ENCODE assay signal across 8 mouse cellular contexts in genomic region chr8:69395050-69395789, GRCm38 (mm10). TPM values are rescaled to one million over a fixed set of nuclear protein-coding genes. Genes with fewer than 3 reads are reported as not detected.
DNase-seq lines count a peak whose midpoint lies in the region; ATAC-seq and TF ChIP-seq lines count a peak whose summit lies in the region.

No protein-coding gene starts in this region.

- H3K9ac ChIP-seq in forebrain, embryonic 16.5 days (replicated peaks; ENCODE audit: low read depth, low read length) = peak overlapping the region; percentile 69
- H3K9ac ChIP-seq in liver, postnatal 0 days (replicated peaks) = peak overlapping the region; percentile 86
- H3K9ac ChIP-seq in neural tube, embryonic 13.5 days = peak overlapping the region; percentile 93

- TF ChIP-seq EP300 in liver, postnatal 0 days (IDR thresholded peaks at IDR 0.05; ENCODE audit: low read depth) = no peak

- intact Hi-C loops in heart, postnatal 25 days (cut with DNase I) = no loop called here

- 0 out of 2 replicates have a peak, but pooled peaks cover 4% of the 10 kb centered on the region for H3K36me3 ChIP-seq in forebrain, embryonic 16.5 days (ENCODE audit: control insufficient read depth, insufficient read depth)
- H3K36me3 ChIP-seq in liver, postnatal 0 days (replicated peaks; ENCODE audit: insufficient read depth, low read length) = no peaks in the 10 kb centered on the region
- H3K36me3 ChIP-seq in neural tube, embryonic 13.5 days = peaks cover 21% of the 10 kb centered on the region

- ATAC-seq in forebrain, embryonic 16.5 days = peak; percentile 100
- ATAC-seq in liver, postnatal 0 days = peak; percentile 87
- ATAC-seq in neural tube, embryonic 13.5 days (ENCODE audit: low read depth) = peak; percentile 98

- WGBS in forebrain, embryonic 16.5 days = under 1% methylated on average over 26 of the region's 26 CpGs
- WGBS in liver, postnatal 0 days (ENCODE audit: insufficient replicate concordance) = 1% methylated on average over 26 of the region's 26 CpGs
- WGBS in neural tube, embryonic 13.5 days = under 1% methylated on average over 26 of the region's 26 CpGs

- peak overlapping the region; percentile 88 for H3K27ac ChIP-seq in forebrain, embryonic 16.5 days (ENCODE audit: low read length)
- H3K27ac ChIP-seq in liver, postnatal 0 days (ENCODE audit: low read depth) = peak overlapping the region; percentile 87
- H3K27ac ChIP-seq in neural tube, embryonic 13.5 days (replicated peaks) = peak overlapping the region; percentile 98

- H3K27me3 ChIP-seq in forebrain, embryonic 16.5 days (replicated peaks; ENCODE audit: control insufficient read depth, insufficient read depth, low read length) = no peaks in the 10 kb centered on the region
- H3K27me3 ChIP-seq in liver, postnatal 0 days (ENCODE audit: insufficient read depth, low read length) = no peaks in the 10 kb centered on the region
- no peaks in the 10 kb centered on the region for H3K27me3 ChIP-seq in neural tube, embryonic 13.5 days

- H3K9me3 ChIP-seq in forebrain, embryonic 16.5 days (ENCODE audit: control insufficient read depth, low read length) = peaks cover 8% of the 10 kb centered on the region; the same call in 1 of the 2 replicates
- 0 out of 2 replicates have a peak, but pooled peaks cover 2% of the 10 kb centered on the region for H3K9me3 ChIP-seq in liver, postnatal 0 days (ENCODE audit: low read length)
- peaks cover 25% of the 10 kb centered on the region for H3K9me3 ChIP-seq in neural tube, embryonic 13.5 days

- no peak for TF ChIP-seq CTCF in liver, postnatal 0 days (IDR thresholded peaks at IDR 0.05; ENCODE audit: low read depth)

- peaks cover 10% of the 10 kb centered on the region for H3K4me1 ChIP-seq in forebrain, embryonic 16.5 days (replicated peaks; ENCODE audit: control insufficient read depth, insufficient read depth, low read length)
- H3K4me1 ChIP-seq in liver, postnatal 0 days (ENCODE audit: insufficient read depth) = peaks cover 9% of the 10 kb centered on the region
- peaks cover 22% of the 10 kb centered on the region for H3K4me1 ChIP-seq in neural tube, embryonic 13.5 days (replicated peaks)

- H3K4me3 ChIP-seq in forebrain, embryonic 16.5 days (replicated peaks; ENCODE audit: low read length) = peak overlapping the region; percentile 55
- peak overlapping the region; percentile 81 for H3K4me3 ChIP-seq in liver, postnatal 0 days (ENCODE audit: low read depth, low read length)
- peak overlapping the region; percentile 73 for H3K4me3 ChIP-seq in neural tube, embryonic 13.5 days

- peak; percentile 97 for DNase-seq in ES-CJ7 (ENCODE audit: low read depth, low spot score)
- peak; percentile 92 for DNase-seq in cerebellum, adult 11 months
- peak; percentile 81 for DNase-seq in heart, postnatal 25 days (ENCODE audit: low spot score)
- DNase-seq in layer of hippocampus, adult 11-12 months (ENCODE audit: low spot score) = peak; percentile 96
- peak; percentile 81 for DNase-seq in liver, postnatal 0 days
- DNase-seq in telencephalon, adult 2 months (ENCODE audit: low read depth, low spot score) = peak; percentile 95

- H3K4me2 ChIP-seq in forebrain, embryonic 16.5 days (ENCODE audit: low read length) = peak overlapping the region; percentile 76
- H3K4me2 ChIP-seq in liver, postnatal 0 days (ENCODE audit: low read depth, low read length) = peak overlapping the region; percentile 73
- peak overlapping the region; percentile 66 for H3K4me2 ChIP-seq in neural tube, embryonic 13.5 days

RNA-seq across cellular contexts. Expression of gene Gm9495, which starts 58.1 kb away (rescaled TPM):
- not detected in 2 replicates for polyA plus RNA-seq in forebrain, embryonic 16.5 days (2015; fragmentation: Nextera tagmentation; extraction: Ambion mirVana)
- total RNA-seq in heart, postnatal 25 days (2021) = not detected
- not detected in 2 replicates for polyA plus RNA-seq in liver, postnatal 0 days (2015; fragmentation: Nextera tagmentation; extraction: Ambion mirVana)
- polyA plus RNA-seq in neural tube, embryonic 13.5 days (2015; fragmentation: Nextera tagmentation; extraction: Ambion mirVana) = not detected in 2 replicates

Comparison
In these comparisons a context has a peak if more than half of its experiments do, and no peak if none do; other contexts are left out.
1. Peak in every context shown above with its lines: DNase-seq, ATAC-seq, H3K4me3 ChIP-seq and H3K27ac ChIP-seq.